Mouse (Mus musculus): ENCODE measurements at regions not wholly inside any gene's neighbourhood (a gene's known extent, or its start where the extent isn't known, plus 50 kb on each side); places are given as distances from the start of the nearest gene placed in this dataset.

- H3K27ac ChIP-seq (ENCODE audit: low read depth, low read length) = no peak overlapping the region
- no peak overlapping the region for H3K4me2 ChIP-seq
- H3K9me3 ChIP-seq (ENCODE audit: control insufficient read depth, low read length) = no peaks in the 10 kb centered on the region
- no peak overlapping the region for H3K9ac ChIP-seq (ENCODE audit: low read depth, low read length)
- WGBS = 79% methylated on average over 2 of the region's 2 CpGs
- no peak for DNase-seq (ENCODE audit: low spot score)
- H3K4me3 ChIP-seq (ENCODE audit: low read depth, low read length) = no peak overlapping the region
- no peaks in the 10 kb centered on the region for H3K36me3 ChIP-seq (ENCODE audit: control insufficient read depth, insufficient read depth, low read length)
- no peak for ATAC-seq (replicated peaks; ENCODE audit: low FRiP score)
- no peaks in the 10 kb centered on the region for H3K27me3 ChIP-seq (replicated peaks; ENCODE audit: control insufficient read depth, insufficient read depth, low read length)
- no peaks in the 10 kb centered on the region for H3K4me1 ChIP-seq (replicated peaks; ENCODE audit: control insufficient read depth, insufficient read depth, low read length)
Measured at GRCm38 (mm10) chr17:91161834-91162233, 69.0 kb upstream of the Nrxn1 start.

Measured in liver, embryonic 11.5 days (tissue).